Mouse (Mus musculus) heart, embryonic 10.5 days (tissue): ENCODE results near the gene Gm7102. TPM values are rescaled to one million over a fixed set of nuclear protein-coding genes. Genes with fewer than 3 reads are reported as not detected.

Experiments
- DNase-seq: peaks from one replicate; pipeline ENCODE4 v3.0.0-alpha.2; 2017; ENCODE audit warnings: low spot score
- H3K27ac ChIP-seq: fragments of 300-500 bp; sonication (generic); 2 replicates; pipeline ENCODE4 v1.5.1; 2016; ENCODE audit warnings: mild to moderate bottlenecking
- H3K27me3 ChIP-seq: fragments of 300-500 bp; sonication (generic); 2 replicates; pipeline ENCODE4 v1.6.1; 2016; ENCODE audit warnings: mild to moderate bottlenecking; ENCODE audit not compliant: poor library complexity, insufficient read depth, severe bottlenecking
- H3K36me3 ChIP-seq: fragments of 300-500 bp; sonication (generic); 2 replicates; pipeline ENCODE4 v1.6.1; 2016; ENCODE audit warnings: mild to moderate bottlenecking, moderate library complexity
- H3K4me1 ChIP-seq: fragments of 300-500 bp; sonication (generic); 2 replicates; pipeline ENCODE4 v1.6.1; 2016; ENCODE audit warnings: mild to moderate bottlenecking
- H3K4me3 ChIP-seq: fragments of 300-500 bp; sonication (generic); 2 replicates; pipeline ENCODE4 v1.5.1; 2016; ENCODE audit warnings: mild to moderate bottlenecking, moderate library complexity
- H3K9me3 ChIP-seq: fragments of 300-500 bp; sonication (generic); 2 replicates; pipeline ENCODE4 v1.6.1; 2016; ENCODE audit warnings: mild to moderate bottlenecking, moderate library complexity
- WGBS: fragments of 180-500 bp; shearing (Covaris S2); methylation state at CpG from one replicate; pipeline ENCODE4 v1.1.7; 2016; 5-methylcytosine and 5-hydroxymethylcytosine counted together
- polyA plus RNA-seq: library from polyadenylated mRNA; unstranded; fragments of >200 nt; fragmentation: Nextera tagmentation; extraction: Ambion mirVana; gene quantifications from 2 replicates; pipeline ENCODE4 v1.2.1, GENCODE M21; 2016

Gm7102 gene
- polyA plus RNA-seq, 1 experiment from 2014 or later = 0.09 TPM

GRCm38 (mm10) chr19:61138655-61139054 is 37.5 kb downstream of the Gm7102 start:
- Histone ChIP-seq H3K27ac (no peak overlapping the region), H3K4me3 (no peak overlapping the region), H3K4me1 (peaks cover 12% of the 10 kb centered on the region), H3K36me3 (peaks cover 5% of the 10 kb centered on the region), H3K9me3 (no peaks in the 10 kb centered on the region), H3K27me3 (no peaks in the 10 kb centered on the region)
- DNase-seq = no peak

- DNase-seq = no peak
- Histone ChIP-seq H3K4me1 (no peaks in the 10 kb centered on the region), H3K36me3 (peaks cover 18% of the 10 kb centered on the region), H3K4me3 (no peak overlapping the region), H3K27ac (no peak overlapping the region), H3K9me3 (no peaks in the 10 kb centered on the region), H3K27me3 (no peaks in the 10 kb centered on the region)
- 87% methylated on average over 10 of the region's 10 CpGs for WGBS
Measured at GRCm38 (mm10) chr19:61131096-61131495, 45.0 kb downstream of the Gm7102 start.

Other genes with a start within 250 kb of the Gm7102 start
- gene Zfp950, start 35.5 kb downstream of the Gm7102 start, polyA plus RNA-seq = 21.8 and 26.0 TPM in 2 replicates
- gene Gm6020, start 7.6 kb upstream of the Gm7102 start, polyA plus RNA-seq = not detected in 2 replicates
- 27.9 and 28.1 TPM in 2 replicates for gene Csf2ra, start 52.1 kb upstream of the Gm7102 start, polyA plus RNA-seq
- not detected in 2 replicates for gene Gm21060, start 120.8 kb upstream of the Gm7102 start, polyA plus RNA-seq